Mouse (Mus musculus) lung, embryonic 15.5 days (tissue): ENCODE measurements around the gene Rnf128. TPM values are rescaled to one million over a fixed set of nuclear protein-coding genes. Genes with fewer than 3 reads are reported as not detected.

Experiments used
- polyA plus RNA-seq: library from polyadenylated mRNA; unstranded; fragments of >200 nt; fragmentation: Nextera tagmentation; extraction: Ambion mirVana; gene quantifications from 2 replicates; pipeline ENCODE4 v1.2.1, GENCODE M21; 2015

Gene Rnf128
- polyA plus RNA-seq, 1 experiment from 2014 or later, result 4.8 TPM

Other genes starting within 250 kb of the Rnf128 start
- gene Trap1a, start 229.6 kb upstream of the Rnf128 start, polyA plus RNA-seq, result not detected in 2 replicates
- gene D330045A20Rik, start 82.9 kb upstream of the Rnf128 start, polyA plus RNA-seq, result 1.1 and 1.2 TPM in 2 replicates
- 4.1 and 4.2 TPM in 2 replicates for gene Tbc1d8b, start 121.7 kb downstream of the Rnf128 start, polyA plus RNA-seq
- gene Gm15013, start 151.2 kb downstream of the Rnf128 start, polyA plus RNA-seq, result 0.34 TPM in 1 of 2 replicates, not detected in the other
- gene Ripply1, start 219.0 kb downstream of the Rnf128 start, polyA plus RNA-seq, result not detected in 2 replicates
- 0.16 and 0.50 TPM in 2 replicates for gene Cldn2, start 237.5 kb downstream of the Rnf128 start, polyA plus RNA-seq